Mouse (Mus musculus) c-Kit-positive CD71-positive TER-119-negative erythroid progenitor cells, embryonic 14.5 days (primary cell): Measurements from ENCODE around the gene Olfr20.
"Not testable (repeated sequence)": the region's sequence is repeated elsewhere in the genome, so short reads cannot be mapped to it uniquely, and the experiment has no call there.

Source experiments
- DNase-seq: peaks from one replicate; pipeline ENCODE4 v3.0.0-alpha.2; 2013; ENCODE audit warnings: low read depth

Gene Olfr20

GRCm38 (mm10) chr11:73350483-73350882 lies at the start of gene Olfr20:
Gene Olfr20 (plus strand): TSS chr11:73350783.
- DNase-seq, result no peak

DNA sequence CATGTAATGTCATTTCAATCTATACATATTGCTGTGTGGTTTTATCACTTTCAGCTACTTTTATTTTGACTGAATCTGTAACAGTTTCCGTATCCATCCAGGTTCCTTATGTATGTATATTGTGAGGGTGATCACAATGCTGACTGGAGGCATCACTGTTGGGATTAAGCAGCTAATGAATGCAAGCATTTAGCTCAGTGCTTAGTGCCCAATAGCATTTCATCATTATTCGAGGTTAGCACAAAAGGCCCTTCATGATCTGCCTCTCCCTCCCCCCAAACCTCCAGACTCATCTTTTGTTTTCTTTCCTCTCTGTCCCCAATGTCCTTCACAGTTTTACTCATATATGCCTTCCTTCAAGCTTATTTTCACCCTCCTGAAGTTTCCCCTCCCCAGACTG lies 47.5 kb upstream of the Olfr20 start:
- DNase-seq, result no peak

DNA sequence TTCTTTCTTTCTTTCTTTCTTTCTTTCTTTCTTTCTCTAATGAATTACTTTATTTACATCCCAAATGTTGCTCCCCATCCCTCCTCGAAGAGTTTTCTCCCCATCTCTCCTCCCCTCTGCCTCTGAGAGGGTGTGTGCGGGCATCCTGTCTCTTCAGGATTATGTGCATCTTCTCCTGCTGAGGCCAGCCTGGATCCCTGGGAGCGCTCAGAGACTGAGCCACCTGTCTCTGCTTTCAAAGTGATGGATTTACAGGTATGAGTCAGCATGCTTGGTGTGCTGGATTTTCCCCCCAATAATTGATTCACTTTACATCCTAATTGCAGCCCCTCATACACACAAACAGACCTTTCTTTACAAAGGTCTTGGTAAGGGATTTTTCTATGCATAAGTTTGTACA lies 34.6 kb upstream of the Olfr20 start:
- DNase-seq, result no peak

- not testable (repeated sequence) for DNase-seq
Measured at GRCm38 (mm10) chr11:73318581-73318980, 32.0 kb upstream of the Olfr20 start.

DNA sequence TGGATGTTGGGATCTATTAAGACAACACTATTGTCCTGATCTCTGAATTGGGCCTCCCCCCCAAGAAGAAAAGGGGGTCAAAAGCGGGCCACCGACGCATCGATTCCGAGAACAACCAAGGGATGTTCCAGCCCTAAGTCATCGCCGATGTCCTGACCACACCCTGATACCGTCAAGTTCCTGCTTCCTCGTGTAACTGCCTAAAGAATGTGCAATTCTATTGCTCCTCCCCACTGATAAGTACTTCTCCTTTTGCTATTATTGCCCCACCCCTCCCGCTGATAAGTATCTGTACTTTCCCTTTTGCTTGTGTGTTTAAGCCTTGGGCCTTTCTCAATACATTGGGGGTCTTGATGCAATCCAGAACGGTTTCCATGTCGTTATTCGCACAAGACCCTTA lies 29.5 kb upstream of the Olfr20 start:
- not testable (repeated sequence) for DNase-seq

DNA sequence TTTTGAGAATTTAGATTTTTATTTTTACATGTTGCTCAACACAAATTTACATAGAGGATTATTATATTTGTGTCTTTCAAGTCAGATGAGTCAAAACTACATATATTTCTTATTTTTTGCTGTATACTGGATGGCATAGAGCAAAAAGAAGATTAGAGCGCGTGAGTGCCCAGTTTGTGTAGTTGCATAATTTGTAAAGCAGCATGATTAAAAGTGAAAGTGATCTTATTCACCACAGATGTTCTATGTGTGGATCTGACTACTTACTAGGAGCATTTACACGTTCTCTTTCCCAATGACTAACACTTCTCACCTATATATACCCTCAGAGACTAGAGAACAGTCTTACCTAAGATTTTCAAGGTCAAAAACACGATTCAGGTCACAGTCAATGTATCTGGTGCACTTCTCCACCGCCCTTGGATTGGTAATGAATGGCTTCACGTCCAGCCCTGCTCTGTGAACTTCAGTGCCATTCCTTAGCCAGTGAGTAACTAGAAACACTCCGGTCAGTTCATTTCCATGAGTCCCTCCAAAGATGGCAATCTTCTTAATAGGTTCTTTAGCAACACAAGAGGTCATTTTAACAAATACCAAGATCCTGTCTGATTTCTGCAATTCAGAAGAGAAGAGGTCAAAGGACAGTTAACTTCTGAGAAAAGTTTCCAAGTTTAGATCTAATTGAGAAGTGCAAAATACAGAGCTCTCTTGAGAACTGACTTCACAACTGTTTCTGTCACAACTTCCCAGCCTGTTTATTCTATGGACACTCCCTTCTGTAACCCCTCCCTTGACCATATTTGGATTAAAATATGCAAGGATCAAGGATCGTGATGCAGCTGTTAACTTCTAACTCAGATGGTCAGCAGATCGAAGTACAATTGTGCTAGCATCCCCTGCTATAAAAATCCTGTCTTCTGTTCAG lies 26.4 kb upstream of the Olfr20 start:
- DNase-seq, result no peak

DNA sequence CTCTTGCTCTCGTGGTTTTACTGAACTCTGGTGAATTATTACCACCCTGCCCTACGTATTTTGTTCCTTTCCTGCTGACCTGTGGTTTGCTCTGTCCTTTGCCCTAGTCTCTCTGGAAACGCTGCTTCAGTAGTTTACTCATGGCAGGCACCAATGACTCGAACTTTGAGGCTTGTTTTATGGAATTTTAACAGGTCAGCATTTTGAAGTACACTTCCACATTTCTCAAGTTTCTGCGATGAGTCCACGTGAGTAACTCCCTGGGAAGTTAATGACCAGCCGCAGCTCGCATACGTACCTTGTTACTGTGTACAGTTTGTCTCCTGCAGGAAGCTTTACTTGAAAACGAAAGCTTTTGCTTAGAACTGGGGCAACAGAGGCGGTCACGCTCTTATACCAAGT lies 24.1 kb upstream of the Olfr20 start:
- no peak for DNase-seq

GRCm38 (mm10) chr11:73327361-73327760 lies 23.2 kb upstream of the Olfr20 start:
- no peak for DNase-seq

DNA sequence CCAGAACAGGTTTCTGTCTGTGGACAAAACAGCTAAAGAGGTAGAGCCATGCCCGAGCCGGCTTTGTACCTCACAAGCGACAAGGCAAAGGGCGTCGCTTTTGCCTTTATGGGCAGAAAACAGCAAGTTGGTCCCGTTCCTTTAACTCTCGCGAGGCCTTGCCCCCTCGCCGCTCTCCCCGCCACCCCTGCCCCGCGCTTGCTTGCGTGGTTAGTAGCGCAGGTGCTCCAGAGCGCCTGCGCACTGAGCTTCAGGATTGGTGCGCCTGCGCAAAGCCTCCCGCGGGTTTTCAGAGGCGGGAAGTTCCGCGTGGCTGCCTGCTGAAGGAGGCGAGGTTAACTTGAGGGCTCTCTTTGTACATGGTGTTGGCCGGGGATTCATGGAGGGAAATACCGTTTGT lies 21.1 kb upstream of the Olfr20 start, which contains the start of the genes Aspa, Gm49340 and Spata22:
Gene Aspa, minus strand, starts transcription at position 155 of the 400 bp plus-strand sequence.
Gene Gm49340, plus strand, starts transcription at position 300 of the 400 bp plus-strand sequence.
Gene Spata22, plus strand, starts transcription at position 300 of the 400 bp plus-strand sequence.
- no peak for DNase-seq

DNA sequence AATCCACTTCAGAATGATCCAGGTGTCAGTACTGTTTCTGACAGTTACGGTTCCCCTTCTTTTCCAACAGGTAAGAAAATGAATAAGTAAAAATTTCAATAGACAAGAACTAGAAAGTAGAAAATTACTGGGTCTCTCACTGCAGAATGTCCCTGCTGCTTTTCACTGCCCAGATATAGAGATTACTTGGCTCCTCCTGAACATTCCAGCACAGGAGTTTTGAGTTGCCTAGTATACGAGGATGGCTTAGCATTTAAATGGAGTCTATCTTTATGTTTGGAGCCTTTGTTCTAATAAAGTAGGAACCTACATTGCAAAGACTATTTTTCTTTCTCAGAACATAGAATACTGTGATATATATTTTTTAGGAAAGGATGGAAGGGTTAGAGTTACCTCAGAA lies 17.2 kb upstream of the Olfr20 start:
- no peak for DNase-seq

- DNase-seq, result no peak
Measured at GRCm38 (mm10) chr11:73336919-73337318, 13.7 kb upstream of the Olfr20 start.

DNA sequence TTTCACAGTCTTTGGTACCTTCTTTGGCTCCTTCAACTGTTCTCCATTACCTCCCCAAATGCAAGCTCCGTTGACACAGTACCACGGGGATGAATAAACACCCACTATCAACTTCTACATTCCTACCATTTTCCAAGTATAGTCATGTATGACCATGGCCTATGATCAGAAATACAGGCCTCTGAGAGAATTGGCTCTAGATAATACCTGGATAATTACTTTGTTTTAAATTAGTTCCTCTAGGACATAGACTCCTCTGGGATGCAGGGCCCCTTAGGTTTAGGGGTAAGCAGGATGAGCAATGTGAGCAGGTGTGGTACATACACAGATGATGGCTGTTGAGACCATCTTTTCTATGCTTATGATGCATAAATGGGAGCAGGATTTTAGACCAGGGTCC lies 20.4 kb downstream of the Olfr20 start, which contains the start of gene Olfr376:
Gene Olfr376, plus strand, starts transcription at position 301 of the 400 bp plus-strand sequence.
- DNase-seq, result no peak

DNA sequence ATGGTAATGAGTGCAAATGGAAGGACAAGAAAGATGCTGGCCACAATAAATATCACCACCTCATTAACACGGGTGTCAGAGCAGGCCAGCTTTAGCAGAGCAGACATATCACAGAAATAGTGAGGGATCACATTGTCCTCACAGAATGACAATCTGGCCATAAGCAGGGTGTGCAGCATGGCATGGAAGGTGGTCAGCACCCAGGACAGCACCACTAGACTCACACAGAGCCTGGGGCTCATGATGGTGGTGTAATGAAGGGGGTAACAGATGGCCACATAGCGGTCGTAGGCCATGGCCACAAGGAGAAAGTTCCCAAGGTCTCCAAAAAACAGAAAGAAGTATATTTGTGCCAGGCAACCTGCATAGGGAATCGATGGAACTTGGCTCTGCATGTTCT lies 44.8 kb downstream of the Olfr20 start:
- no peak for DNase-seq

GRCm38 (mm10) chr11:73399514-73399913 lies 48.9 kb downstream of the Olfr20 start, which contains the start of gene Olfr1:
Gene Olfr1 (minus strand): TSS chr11:73399614.
- no peak for DNase-seq
